Mouse (Mus musculus): Measurements from ENCODE around the gene Eef1g.

GRCm38 (mm10) chr19:8967373-8967743 lies 517 bp downstream of the Eef1g start:
- TF ChIP-seq POLR2A (IDR thresholded peaks at IDR 0.05; ENCODE audit: low read depth, low read length) (no peak), CTCF (IDR thresholded peaks at IDR 0.05; ENCODE audit: extremely low read depth, insufficient read depth, insufficient read length, insufficient replicate concordance) (no peak)
